Mouse (Mus musculus): ENCODE data around the gene Mettl6. TPM values are rescaled to one million over a fixed set of nuclear protein-coding genes. Genes with fewer than 3 reads are reported as not detected.

Gene Mettl6
- polyA plus RNA-seq, 1 experiment: 23.6 TPM

DNA sequence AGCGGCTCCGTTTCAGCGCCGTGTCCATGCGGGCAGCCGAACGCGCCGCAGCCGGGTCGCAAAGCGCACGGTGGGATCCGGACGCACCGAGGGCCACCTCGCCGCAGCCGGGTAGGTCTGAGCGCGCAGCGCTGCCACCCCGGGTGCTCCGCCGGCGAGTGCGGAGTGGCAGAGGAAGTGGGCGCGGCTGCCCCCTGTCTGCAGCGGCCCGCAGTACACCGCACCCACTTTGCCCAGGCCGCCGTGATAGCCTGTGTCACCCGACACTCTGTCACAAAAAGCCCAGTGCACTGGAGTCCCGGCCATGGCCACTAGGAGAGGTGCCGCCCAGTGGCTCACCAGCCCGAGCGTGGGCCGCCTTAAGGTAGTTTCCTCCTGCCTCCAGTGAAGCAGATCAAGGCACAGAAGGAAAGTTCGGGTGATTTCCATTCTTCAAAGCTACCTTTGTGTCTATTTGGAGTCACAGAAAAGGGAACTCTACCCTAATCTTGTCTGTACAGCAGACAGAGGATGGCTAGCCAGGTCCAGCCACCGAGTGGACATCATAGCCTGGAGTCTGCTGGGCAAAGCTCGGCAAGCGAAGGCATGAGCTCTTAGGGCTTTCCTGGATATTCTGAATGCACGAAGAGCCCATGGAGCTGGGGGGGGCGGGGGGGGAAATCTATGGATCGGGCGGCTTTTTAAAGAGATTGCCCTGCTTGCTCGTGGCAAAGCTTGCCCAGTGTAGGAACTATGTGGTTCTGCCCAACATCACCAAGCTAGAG is 58.7 kb downstream of the Mettl6 start, which contains the start of gene Sh3bp5:
Gene Sh3bp5 (minus strand): TSS at position 149 of the 764 bp plus-strand sequence.
- Histone ChIP-seq H3K4me3 (replicated peaks; ENCODE audit: insufficient read depth, low read depth, low read length) (peak within 1 kb of the TSS; percentile 78), H3K27ac (ENCODE audit: insufficient read depth, low read length) (peak within 1 kb of the TSS; percentile 91), H3K27me3 (ENCODE audit: control insufficient read depth, insufficient read depth, low read length) (no peaks in the 10 kb centered on the region), H3K4me1 (ENCODE audit: control insufficient read depth, insufficient read depth, low read length) (peaks cover 15% of the 10 kb centered on the region)
- DNase-seq: peak; percentile 96 to 99
- WGBS: 5% methylated on average over 49 of the region's 49 CpGs
- peak; percentile 71 for TF ChIP-seq CTCF (IDR thresholded peaks at IDR 0.05; ENCODE audit: borderline replicate concordance, insufficient read depth, low read depth, low read length)
- peak; percentile 74 for TF ChIP-seq POLR2A (IDR thresholded peaks at IDR 0.05; ENCODE audit: borderline replicate concordance, insufficient read depth, low read length)

DNA sequence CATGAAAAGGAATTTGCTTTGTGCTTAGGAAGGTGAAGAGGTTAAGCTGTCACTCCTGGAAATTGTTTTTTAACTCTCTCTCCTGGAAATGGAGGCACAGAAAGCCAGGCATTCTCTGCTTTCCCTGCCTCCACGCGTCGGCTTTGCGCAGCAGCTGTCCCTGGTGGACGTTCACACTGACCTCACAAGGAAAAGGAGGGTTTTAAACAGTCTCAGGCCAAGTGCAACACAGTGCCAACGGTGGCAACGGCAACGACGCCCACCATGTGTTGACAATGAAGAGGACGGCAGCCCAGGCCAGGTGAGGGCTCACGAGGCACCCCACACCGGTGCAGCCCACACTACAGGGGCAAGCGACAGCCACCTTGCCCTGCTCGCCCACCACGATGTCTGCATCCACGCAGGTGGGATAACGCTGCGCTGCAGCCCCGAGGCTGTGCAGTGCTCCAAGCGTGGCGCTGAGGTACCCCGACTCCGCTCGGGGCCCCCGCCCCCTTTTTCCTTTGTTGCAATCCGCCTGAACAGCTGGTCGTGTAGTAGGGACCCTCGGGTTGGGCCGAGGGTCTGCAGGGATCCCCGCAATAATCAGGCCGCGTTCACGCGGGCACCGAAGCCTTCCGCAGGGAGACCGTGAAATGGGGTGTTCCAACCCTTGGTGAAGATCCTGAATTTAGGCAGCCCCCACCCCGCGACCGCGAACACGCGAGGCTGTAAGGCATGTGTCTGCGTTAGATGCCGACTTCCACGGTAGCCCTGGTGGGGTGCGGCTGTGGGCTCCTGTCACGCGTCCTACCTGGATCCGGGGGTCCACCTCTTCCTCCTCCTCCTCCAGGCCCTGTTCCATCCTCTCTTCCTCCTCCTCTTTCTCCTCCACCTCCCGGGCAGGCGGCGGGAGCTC is 59.6 kb downstream of the Mettl6 start:
- TF ChIP-seq POLR2A (IDR thresholded peaks at IDR 0.05; ENCODE audit: borderline replicate concordance, insufficient read depth, low read length): peak; percentile 59; the same call in 1 of the 2 replicates
- TF ChIP-seq CTCF (IDR thresholded peaks at IDR 0.05; ENCODE audit: borderline replicate concordance, insufficient read depth, low read depth, low read length): peak; percentile 37; the same call in 1 of the 2 replicates
- DNase-seq: peak; percentile 69 to 73
- under 1% methylated on average over 53 of the region's 53 CpGs for WGBS
- Histone ChIP-seq H3K4me3 (replicated peaks; ENCODE audit: insufficient read depth, low read depth, low read length) (peak overlapping the region; percentile 78), H3K4me1 (ENCODE audit: control insufficient read depth, insufficient read depth, low read length) (peaks cover 20% of the 10 kb centered on the region), H3K27me3 (ENCODE audit: control insufficient read depth, insufficient read depth, low read length) (no peaks in the 10 kb centered on the region), H3K27ac (ENCODE audit: insufficient read depth, low read length) (peak overlapping the region; percentile 91)

DNA sequence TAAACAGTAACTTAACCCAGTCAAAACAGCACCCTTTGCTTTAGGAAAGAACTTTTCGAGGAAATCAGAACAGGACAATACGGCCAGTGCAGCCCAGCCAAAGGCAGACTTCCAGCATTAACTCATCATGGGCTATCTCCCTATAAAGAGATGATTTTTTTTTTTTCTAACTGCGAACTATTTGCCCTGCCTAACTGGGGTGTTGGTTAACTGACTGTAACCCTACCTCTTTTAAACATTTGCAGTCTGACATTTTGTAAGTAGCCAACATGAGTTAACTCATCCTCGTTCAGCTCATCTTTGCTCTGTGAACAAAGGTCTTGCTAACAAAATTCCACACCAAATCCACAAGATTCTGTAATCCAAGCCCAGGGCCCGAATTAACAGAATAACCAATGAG is 60.4 kb downstream of the Mettl6 start:
- Histone ChIP-seq H3K4me1 (ENCODE audit: control insufficient read depth, insufficient read depth, low read length) (peaks cover 21% of the 10 kb centered on the region), H3K27me3 (ENCODE audit: control insufficient read depth, insufficient read depth, low read length) (no peaks in the 10 kb centered on the region), H3K27ac (ENCODE audit: insufficient read depth, low read length) (no peak overlapping the region), H3K4me3 (replicated peaks; ENCODE audit: insufficient read depth, low read depth, low read length) (peak overlapping the region; percentile 78)
- WGBS: 20% methylated on average over 5 of the region's 5 CpGs
- TF ChIP-seq POLR2A (IDR thresholded peaks at IDR 0.05; ENCODE audit: borderline replicate concordance, insufficient read depth, low read length) (no peak), CTCF (IDR thresholded peaks at IDR 0.05; ENCODE audit: borderline replicate concordance, insufficient read depth, low read depth, low read length) (no peak)
- no peak for DNase-seq

DNA sequence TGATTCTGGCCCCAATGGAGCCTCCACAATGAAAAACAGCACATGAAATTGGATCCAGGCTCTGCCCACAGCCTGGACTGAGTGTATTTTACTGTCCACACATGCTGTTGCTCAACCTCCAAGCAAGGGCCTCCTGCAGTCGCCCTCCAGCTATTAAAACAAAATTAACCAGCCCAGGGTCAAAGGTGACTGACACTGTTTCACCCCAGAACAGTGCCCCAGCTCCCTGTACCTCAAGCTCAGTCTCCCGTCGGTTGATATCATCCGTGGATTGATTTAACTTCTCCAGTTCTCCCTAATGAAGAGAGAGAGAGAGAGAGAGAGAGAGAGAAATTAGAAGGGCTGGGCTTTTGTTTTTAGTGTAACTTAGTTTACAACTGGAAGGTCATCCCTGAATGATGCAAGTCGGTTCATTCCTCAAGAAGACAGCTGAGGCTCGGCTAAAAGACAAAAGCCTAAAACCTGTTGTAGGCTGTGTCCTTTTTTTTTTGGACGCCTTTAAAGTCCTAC is 60.9 kb downstream of the Mettl6 start:
- Histone ChIP-seq H3K27ac (ENCODE audit: insufficient read depth, low read length) (no peak overlapping the region), H3K4me1 (ENCODE audit: control insufficient read depth, insufficient read depth, low read length) (peaks cover 24% of the 10 kb centered on the region), H3K27me3 (ENCODE audit: control insufficient read depth, insufficient read depth, low read length) (no peaks in the 10 kb centered on the region), H3K4me3 (replicated peaks; ENCODE audit: insufficient read depth, low read depth, low read length) (peak overlapping the region; percentile 27)
- WGBS: 27% methylated on average over 7 of the region's 7 CpGs
- no peak for TF ChIP-seq POLR2A (IDR thresholded peaks at IDR 0.05; ENCODE audit: borderline replicate concordance, insufficient read depth, low read length)
- TF ChIP-seq CTCF (IDR thresholded peaks at IDR 0.05; ENCODE audit: borderline replicate concordance, insufficient read depth, low read depth, low read length): no peak
- DNase-seq: no peak

GRCm38 (mm10) chr14:31433126-31433525 is 61.7 kb downstream of the Mettl6 start:
- 69% methylated on average over 5 of the region's 5 CpGs for WGBS
- H3K4me3 ChIP-seq (replicated peaks; ENCODE audit: insufficient read depth, low read depth, low read length): peak overlapping the region; percentile 4
- no peak overlapping the region for H3K27ac ChIP-seq (ENCODE audit: insufficient read depth, low read length)
- H3K27me3 ChIP-seq (ENCODE audit: control insufficient read depth, insufficient read depth, low read length): no peaks in the 10 kb centered on the region
- TF ChIP-seq POLR2A (IDR thresholded peaks at IDR 0.05; ENCODE audit: borderline replicate concordance, insufficient read depth, low read length): no peak
- no peak for TF ChIP-seq CTCF (IDR thresholded peaks at IDR 0.05; ENCODE audit: borderline replicate concordance, insufficient read depth, low read depth, low read length)
- peaks cover 27% of the 10 kb centered on the region for H3K4me1 ChIP-seq (ENCODE audit: control insufficient read depth, insufficient read depth, low read length)
- no peak for DNase-seq

- H3K4me3 ChIP-seq (replicated peaks; ENCODE audit: insufficient read depth, low read depth, low read length): peak overlapping the region; percentile 33
- WGBS: under 1% methylated on average over 4 of the region's 4 CpGs
Measured at GRCm38 (mm10) chr14:31432424-31432823, 62.4 kb downstream of the Mettl6 start.

DNA sequence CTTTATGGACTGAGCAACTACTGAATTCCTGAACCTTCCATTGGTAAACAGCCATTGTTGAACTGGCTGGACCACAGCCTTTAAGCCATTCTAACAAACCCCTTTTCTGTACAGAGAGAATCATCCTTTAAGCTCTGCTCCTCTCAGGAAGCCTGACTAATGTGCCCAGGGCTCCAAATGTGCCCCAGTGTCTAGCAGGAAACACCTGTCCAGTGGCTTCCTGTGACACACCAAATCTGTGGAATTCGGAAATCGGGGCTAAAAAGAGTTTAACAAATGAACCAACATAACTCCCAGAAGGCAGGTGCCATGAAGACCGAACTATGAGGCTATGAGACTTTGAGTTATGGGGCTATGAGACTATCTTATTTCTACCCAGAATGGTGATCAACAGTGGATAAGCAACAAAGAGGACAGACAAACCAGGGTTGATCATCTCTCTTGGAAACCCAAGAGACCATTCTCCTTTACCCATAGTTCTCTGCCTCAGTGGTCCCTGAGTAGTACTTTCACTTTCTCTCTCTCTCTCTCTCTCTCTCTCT is 63.0 kb downstream of the Mettl6 start:
- Histone ChIP-seq H3K27ac (ENCODE audit: insufficient read depth, low read length) (no peak overlapping the region), H3K27me3 (ENCODE audit: control insufficient read depth, insufficient read depth, low read length) (no peaks in the 10 kb centered on the region), H3K4me3 (replicated peaks; ENCODE audit: insufficient read depth, low read depth, low read length) (no peak overlapping the region), H3K4me1 (ENCODE audit: control insufficient read depth, insufficient read depth, low read length) (peaks cover 36% of the 10 kb centered on the region)
- 85% methylated on average over 3 of the region's 3 CpGs for WGBS
- TF ChIP-seq CTCF (IDR thresholded peaks at IDR 0.05; ENCODE audit: borderline replicate concordance, insufficient read depth, low read depth, low read length): no peak
- no peak for TF ChIP-seq POLR2A (IDR thresholded peaks at IDR 0.05; ENCODE audit: borderline replicate concordance, insufficient read depth, low read length)
- DNase-seq: no peak

More at GRCm38 (mm10) chr14:31432424-31432823, 62.4 kb downstream of the Mettl6 start:
- DNase-seq: peak in 1 of 2 experiments; percentile 51
- TF ChIP-seq POLR2A (IDR thresholded peaks at IDR 0.05; ENCODE audit: borderline replicate concordance, insufficient read depth, low read length) (no peak), CTCF (IDR thresholded peaks at IDR 0.05; ENCODE audit: borderline replicate concordance, insufficient read depth, low read depth, low read length) (no peak)
- Histone ChIP-seq H3K27ac (ENCODE audit: insufficient read depth, low read length) (peak overlapping the region; percentile 10; the same call in 1 of the 2 replicates), H3K27me3 (ENCODE audit: control insufficient read depth, insufficient read depth, low read length) (no peaks in the 10 kb centered on the region), H3K4me1 (ENCODE audit: control insufficient read depth, insufficient read depth, low read length) (peaks cover 32% of the 10 kb centered on the region)

Data from cerebellum, adult 2 months (tissue).